Mouse (Mus musculus): ENCODE data around the gene Nos3.
A peak's percentile ranks its signal among the peaks of the same experiment; 100 is the strongest.
"Not testable (repeated sequence)": the region's sequence is repeated elsewhere in the genome, so short reads cannot be mapped to it uniquely, and the experiment has no call there.

Gene Nos3

DNA sequence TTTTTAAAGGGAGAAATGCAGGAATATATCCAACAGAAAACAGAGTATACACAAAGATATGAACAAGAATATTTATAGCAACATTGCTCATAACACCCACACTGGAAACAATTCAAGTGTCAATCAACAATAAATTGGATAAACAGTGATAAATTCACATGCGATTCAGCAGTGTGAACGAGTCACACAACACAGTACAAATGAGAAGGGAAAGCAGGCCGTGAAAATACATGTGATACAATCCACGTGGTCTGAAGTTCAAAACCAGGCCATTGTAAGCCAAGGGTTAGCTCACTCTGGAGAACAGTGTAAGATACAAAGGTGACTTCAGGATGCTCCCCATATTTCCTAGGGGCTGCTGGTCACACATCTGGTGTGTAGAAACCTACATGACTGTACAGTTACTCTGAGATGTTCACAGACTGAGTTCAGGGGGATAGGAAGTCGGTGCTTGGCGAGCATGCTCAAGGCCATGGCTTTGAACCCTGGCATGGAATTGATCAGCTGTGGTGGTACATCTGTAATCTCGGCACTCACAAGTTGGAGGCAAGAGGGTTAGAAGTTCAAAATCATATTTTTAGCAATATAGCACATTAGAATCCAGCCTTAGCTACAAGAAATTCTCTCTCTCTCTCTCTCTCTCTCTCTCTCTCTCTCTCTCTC, 10.2 kb downstream of the Nos3 start:
- DNase-seq (ENCODE audit: low read depth, low spot score): no peak

DNA sequence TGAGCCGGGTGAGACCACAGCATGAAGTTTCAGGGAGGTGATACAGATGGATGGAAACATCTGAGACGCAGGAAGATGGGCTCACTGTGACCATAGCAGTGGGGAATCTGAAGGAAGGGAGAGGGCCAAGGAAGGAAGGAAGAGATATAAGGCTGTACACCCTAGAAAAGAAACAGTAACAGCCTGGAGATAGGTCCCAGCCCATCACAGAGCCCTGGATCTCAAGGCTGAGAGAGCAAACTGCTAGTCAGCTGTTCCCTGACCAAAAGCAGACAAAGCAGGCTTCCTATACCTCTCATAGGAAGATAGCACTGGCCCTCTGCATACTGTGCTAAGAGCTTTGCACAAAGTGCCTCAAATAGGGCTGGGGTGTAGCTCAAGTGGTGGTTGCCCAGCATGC, 14.1 kb downstream of the Nos3 start:
- no peak for DNase-seq (ENCODE audit: low read depth, low spot score)

DNA sequence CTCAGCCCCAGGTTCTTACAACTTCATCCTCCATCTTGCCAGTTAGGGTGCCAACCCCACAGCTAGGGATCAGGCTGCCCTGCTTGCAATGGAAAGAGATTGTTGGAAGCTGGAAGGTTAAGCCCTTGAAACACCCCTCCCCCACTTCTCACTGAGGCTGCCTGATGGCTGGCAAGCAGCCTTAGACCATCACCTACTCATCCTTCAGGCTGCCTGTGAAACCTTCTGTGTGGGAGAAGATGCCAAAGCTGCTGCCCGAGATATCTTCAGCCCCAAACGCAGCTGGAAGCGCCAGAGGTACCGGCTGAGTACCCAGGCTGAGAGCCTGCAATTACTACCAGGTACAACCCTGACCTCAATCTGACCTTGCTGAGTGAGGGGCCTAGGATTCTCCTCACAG, 14.9 kb downstream of the Nos3 start:
- no peak for DNase-seq (ENCODE audit: low read depth, low spot score)

DNA sequence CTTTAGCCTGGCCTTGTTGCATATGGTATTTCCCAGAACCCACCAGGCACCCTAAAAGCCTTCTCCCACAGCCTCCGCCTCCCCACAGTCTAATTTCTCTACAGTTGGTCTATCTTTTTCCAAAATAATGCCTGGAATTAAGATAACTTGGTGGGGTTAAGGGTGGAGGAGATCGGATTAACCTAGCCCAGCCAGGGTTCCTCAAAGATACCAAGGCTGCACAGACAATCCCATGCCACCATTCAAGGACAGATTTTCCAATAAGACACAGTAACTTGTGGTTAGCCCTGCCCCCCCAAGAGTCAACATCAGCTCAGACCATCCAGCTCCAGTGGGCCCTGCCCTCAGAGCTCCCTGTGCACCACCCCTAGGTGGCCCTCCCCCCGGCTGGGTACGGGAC, 15.9 kb downstream of the Nos3 start:
- DNase-seq (ENCODE audit: low read depth, low spot score): no peak

GRCm38 (mm10) chr5:24381486-24381885, 16.9 kb downstream of the Nos3 start:
- no peak for DNase-seq (ENCODE audit: low read depth, low spot score)

DNA sequence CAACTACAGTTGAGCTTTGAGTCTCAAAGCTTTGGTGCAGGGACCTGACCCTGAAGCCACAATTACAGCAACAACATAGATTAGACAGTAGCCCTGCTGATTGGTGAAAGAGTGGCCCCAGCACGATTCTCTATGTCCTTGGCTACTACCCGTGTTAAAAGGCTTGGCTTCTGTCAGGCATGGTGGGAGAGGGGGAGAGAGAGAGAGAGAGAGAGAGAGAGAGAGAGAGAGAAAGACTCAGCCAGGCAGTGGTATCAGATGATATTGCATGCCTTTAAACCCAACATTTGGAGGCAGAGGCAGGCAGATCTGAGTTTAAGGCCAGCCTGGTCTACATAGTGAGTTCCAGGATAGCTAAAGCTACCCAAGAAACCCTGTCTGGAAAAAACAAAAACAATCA, 17.4 kb downstream of the Nos3 start:
- no peak for DNase-seq (ENCODE audit: low read depth, low spot score)

DNA sequence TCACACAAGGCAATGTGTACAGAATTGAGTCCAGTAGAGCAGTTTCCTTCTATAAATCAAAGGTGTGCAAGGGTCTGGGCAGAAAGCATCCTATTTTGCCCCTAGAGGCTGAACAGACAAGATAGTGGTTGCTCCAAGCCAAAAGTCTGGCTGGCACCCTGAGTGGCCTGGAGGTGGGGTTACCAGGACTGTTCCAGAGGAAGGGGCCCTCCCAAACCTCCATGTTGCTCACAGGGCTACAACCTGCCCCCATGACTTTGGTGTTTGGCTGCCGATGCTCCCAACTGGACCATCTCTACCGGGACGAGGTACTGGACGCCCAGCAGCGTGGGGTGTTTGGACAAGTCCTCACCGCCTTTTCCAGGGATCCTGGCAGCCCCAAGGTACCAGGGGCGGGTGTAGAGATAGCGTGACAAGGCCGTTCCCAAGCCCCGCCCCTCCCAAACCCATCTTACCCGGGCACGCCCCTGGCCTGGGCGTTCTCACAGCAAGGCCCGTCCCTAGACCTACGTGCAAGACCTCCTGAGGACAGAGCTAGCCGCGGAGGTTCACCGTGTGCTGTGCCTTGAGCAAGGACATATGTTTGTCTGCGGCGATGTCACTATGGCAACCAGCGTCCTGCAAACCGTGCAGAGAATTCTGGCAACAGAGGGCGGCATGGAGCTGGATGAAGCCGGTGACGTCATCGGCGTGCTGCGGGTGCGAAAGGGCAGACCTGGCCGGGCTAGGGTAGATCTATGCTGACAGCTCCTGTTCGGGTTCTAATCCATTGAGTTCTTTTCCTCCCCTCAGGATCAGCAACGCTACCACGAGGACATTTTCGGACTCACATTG, 18.6 kb downstream of the Nos3 start:
- DNase-seq (ENCODE audit: low read depth, low spot score): peak; percentile 88

DNA sequence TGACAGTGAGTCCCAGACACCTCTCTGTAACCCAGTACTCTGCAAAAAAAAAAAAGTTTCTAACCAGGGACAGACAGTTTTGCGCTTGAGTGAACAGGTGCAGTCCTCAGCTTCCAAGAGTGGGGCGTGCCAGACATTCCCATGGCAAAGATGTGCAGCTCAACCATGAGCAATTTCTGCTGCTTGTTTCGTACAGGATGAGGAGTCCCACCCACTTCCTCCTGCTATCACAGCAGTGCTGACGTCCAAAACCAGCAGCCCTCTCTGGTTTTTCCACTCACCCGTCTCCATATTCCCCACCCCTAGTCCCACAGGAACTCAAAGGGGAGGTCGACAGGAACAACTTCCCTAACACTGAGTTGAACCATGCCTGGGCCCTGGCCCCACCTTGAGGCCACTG, 19.8 kb downstream of the Nos3 start:
- DNase-seq (ENCODE audit: low read depth, low spot score): no peak

- no peak for DNase-seq (ENCODE audit: low read depth, low spot score)
These were observed 20.8 kb downstream of the Nos3 start for GRCm38 (mm10) chr5:24385374-24385773.

- no peak for DNase-seq (ENCODE audit: low read depth, low spot score)
These were observed 21.4 kb downstream of the Nos3 start for GRCm38 (mm10) chr5:24385887-24386550.

DNA sequence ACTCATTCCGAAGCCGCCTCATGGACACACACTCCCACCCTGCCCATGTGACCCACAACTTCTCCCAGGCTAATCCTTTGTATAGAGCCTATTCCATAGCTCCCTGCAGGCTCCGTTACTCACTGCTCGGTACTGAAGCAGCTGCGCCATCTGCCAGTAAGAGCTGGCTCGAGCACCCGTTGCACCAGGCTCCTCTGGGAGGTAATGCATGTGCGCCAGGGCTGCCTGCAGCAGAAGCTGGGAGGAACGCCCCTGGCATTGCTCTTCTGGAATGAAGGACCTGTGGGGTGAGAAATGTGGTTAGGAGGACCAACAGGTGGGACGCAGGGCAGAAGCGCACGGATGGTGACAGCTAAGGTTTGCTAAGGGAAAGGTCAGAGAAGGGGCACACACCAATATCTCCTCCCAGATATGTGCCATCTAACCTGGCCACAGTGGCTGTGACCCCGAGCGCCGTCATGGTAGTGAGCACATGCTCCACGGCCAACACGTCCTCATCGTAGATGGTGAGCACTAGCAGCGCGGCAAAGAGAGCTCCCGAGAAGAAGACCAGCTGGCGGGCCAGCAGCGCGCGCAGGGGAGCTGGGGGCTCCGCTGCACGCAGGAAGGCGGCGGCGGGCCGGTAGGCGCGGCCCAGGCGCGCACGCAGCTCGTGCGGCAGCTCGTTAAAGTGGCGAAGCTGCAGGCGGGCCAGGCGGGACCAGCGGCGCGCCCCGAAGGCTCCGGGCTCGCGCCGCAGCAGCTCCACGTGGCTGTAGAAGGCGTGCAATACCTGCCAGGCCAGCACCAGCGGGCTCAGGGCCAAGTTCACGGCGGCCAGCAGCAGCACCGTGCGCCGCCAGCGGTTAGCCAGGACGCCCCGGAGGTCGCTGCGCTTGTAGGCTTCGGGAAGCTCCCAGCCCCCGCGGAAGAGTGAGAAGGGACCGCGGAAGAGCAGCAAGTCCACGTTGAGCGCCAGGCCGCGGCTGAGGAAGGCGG, 22.9 kb downstream of the Nos3 start:
- DNase-seq (ENCODE audit: low read depth, low spot score): peak; percentile 35

- DNase-seq (ENCODE audit: low read depth, low spot score): no peak
These were observed 23.8 kb downstream of the Nos3 start for GRCm38 (mm10) chr5:24388246-24388915.

- no peak for DNase-seq (ENCODE audit: low read depth, low spot score)
These were observed 24.5 kb downstream of the Nos3 start for GRCm38 (mm10) chr5:24389011-24389657.

GRCm38 (mm10) chr5:24389658-24390020, 25.0 kb downstream of the Nos3 start:
- DNase-seq (ENCODE audit: low read depth, low spot score): no peak

GRCm38 (mm10) chr5:24391864-24392263, 27.3 kb downstream of the Nos3 start, which contains the start of gene Atg9b:
TSS of gene Atg9b (minus strand) at chr5:24392143.
- DNase-seq (ENCODE audit: low read depth, low spot score): no peak

GRCm38 (mm10) chr5:24392724-24393123, 28.1 kb downstream of the Nos3 start:
- DNase-seq (ENCODE audit: low read depth, low spot score): no peak

DNA sequence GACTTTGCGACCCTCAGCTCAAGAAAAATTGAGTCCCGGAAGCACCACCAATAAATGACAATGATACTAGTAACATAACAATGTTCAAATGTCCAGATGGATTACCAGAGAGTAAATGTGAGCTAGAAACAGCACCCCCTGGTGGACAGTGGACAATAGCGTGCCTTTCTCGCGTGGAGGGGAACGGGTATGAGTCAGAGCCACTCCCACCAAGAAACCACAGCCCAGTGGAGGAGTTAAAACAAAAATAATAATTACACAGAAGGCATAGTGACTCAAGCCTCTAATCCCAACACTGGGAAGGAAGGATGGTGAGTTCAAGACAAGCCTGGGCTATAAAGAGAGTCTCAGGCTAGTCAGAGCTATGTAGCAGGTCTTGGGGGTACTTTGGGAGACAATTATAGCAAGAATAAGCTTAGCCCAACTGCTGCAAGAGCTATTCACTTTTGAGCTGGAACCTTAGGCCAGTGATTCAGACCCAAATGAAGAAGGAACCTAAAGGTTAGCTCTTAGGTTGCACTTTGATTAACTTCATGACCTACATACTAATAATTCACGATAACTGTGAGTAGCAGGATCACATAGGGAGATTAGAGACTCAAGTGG, 28.9 kb downstream of the Nos3 start, which contains the start of gene Abcb8:
Abcb8 (plus strand) TSS at position 272 of the 606 bp plus-strand sequence.
- DNase-seq (ENCODE audit: low read depth, low spot score): peak; percentile 71

DNA sequence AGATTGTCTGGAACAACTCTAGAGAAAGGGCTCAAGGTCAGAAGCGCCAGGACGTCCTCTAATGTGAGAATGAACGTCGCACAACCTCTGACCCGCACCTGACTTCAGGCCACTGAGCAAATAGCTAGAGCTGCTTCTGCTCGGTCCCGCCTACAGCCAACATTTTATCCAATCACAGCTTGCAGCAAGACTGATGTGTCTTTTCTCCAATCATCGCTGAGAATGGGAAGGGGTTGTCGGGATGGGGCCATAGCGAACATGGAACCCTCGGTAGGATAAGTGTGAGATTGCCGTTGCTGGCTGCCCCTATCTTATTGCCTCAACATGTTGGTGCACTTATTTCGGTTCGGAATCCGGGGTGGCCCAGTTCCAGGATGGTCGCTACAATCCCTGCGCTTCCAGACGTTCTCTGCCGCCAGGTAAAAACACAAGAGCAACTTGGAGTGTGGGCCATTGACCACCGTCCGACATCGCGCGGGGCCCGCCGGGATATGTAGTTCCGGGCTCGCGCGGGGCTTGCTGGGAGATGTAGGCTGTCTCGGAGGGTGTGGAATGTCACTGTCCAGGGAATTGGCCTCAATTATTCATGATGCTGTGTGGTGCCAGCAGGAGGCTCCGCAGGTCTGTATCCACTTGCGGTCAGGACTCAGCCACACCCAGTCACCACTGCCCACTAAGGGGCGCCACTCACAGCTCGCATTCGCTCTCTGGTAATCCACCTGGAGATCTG, 29.7 kb downstream of the Nos3 start:
- DNase-seq (ENCODE audit: low read depth, low spot score): peak; percentile 91

DNA sequence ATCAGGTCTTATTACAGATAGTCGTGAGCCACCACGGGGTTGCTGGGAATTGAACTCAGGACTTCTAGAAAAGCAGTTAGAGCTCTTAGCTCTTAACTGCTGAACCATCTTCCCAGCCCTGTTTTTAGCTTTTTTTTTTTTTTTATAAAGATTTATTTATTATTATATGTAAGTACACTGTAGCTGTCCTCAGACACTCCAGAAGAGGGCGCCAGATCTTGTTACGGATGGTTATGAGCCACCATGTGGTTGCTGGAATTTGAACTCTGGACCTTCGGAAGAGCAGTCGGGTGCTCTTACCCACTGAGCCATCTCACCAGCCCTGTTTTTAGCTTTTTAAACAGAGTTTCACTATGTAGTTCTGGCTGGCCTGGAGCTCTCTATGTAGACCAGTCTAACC, 31.6 kb downstream of the Nos3 start:
- not testable (repeated sequence) for DNase-seq (ENCODE audit: low read depth, low spot score)

All from embryo, embryonic 11.5 days (tissue).